Mouse (Mus musculus): ENCODE measurements at regions not wholly inside any gene's neighbourhood (a gene's known extent, or its start where the extent isn't known, plus 50 kb on each side); places are given as distances from the start of the nearest gene placed in this dataset.
"Not testable (repeated sequence)": the region's sequence is repeated elsewhere in the genome, so short reads cannot be mapped to it uniquely, and the experiment has no call there.

GRCm38 (mm10) chr13:3360503-3361490 is 177.1 kb upstream of the Gdi2 start:
- Histone ChIP-seq H3K36me3 (ENCODE audit: control insufficient read depth, insufficient read depth, low read length, poor library complexity, severe bottlenecking) (no peaks in the 10 kb centered on the region), H3K9me3 (replicated peaks; ENCODE audit: control insufficient read depth, insufficient read depth, low read length, poor library complexity, severe bottlenecking) (no peaks in the 10 kb centered on the region; the same call in 1 of the 2 replicates), H3K27ac (ENCODE audit: insufficient read depth, low read length) (no peak overlapping the region), H3K27me3 (ENCODE audit: control insufficient read depth, insufficient read depth, low read length, poor library complexity, severe bottlenecking) (peaks cover 17% of the 10 kb centered on the region), H3K4me3 (ENCODE audit: low read depth, low read length) (peak overlapping the region; percentile 71), H3K4me1 (ENCODE audit: control insufficient read depth, insufficient read depth, low read length) (no peaks in the 10 kb centered on the region), H3K9ac (ENCODE audit: low read depth, poor library complexity, severe bottlenecking) (peak overlapping the region; percentile 54)
- TF ChIP-seq CTCF (IDR thresholded peaks at IDR 0.05; ENCODE audit: low read depth, low read length) (peak; percentile 70), POLR2A (IDR thresholded peaks at IDR 0.05; ENCODE audit: insufficient read depth, low read length) (no peak)

- Histone ChIP-seq H3K27ac (ENCODE audit: insufficient read depth, low read length) (no peak overlapping the region), H3K27me3 (ENCODE audit: control insufficient read depth, insufficient read depth, low read length, poor library complexity, severe bottlenecking) (no peaks in the 10 kb centered on the region), H3K4me1 (ENCODE audit: control insufficient read depth, insufficient read depth, low read length) (no peaks in the 10 kb centered on the region), H3K9me3 (replicated peaks; ENCODE audit: control insufficient read depth, insufficient read depth, low read length, poor library complexity, severe bottlenecking) (no peaks in the 10 kb centered on the region), H3K9ac (ENCODE audit: low read depth, poor library complexity, severe bottlenecking) (no peak overlapping the region), H3K4me3 (ENCODE audit: low read depth, low read length) (no peak overlapping the region), H3K36me3 (ENCODE audit: control insufficient read depth, insufficient read depth, low read length, poor library complexity, severe bottlenecking) (no peaks in the 10 kb centered on the region)
- TF ChIP-seq CTCF (IDR thresholded peaks at IDR 0.05; ENCODE audit: low read depth, low read length) (no peak), EP300 (IDR thresholded peaks at IDR 0.05; ENCODE audit: insufficient read depth, low read depth, low read length) (no peak), POLR2A (IDR thresholded peaks at IDR 0.05; ENCODE audit: insufficient read depth, low read length) (no peak)
These were observed 165.2 kb upstream of the Gdi2 start for GRCm38 (mm10) chr13:3372701-3373100.

GRCm38 (mm10) chr13:3373522-3374220 is 164.2 kb upstream of the Gdi2 start:
- H3K4me3 ChIP-seq (ENCODE audit: low read depth, low read length); H3K4me1 ChIP-seq (ENCODE audit: control insufficient read depth, insufficient read depth, low read length); H3K36me3 ChIP-seq (ENCODE audit: control insufficient read depth, insufficient read depth, low read length, poor library complexity, severe bottlenecking); H3K27me3 ChIP-seq (ENCODE audit: control insufficient read depth, insufficient read depth, low read length, poor library complexity, severe bottlenecking); H3K9me3 ChIP-seq (replicated peaks; ENCODE audit: control insufficient read depth, insufficient read depth, low read length, poor library complexity, severe bottlenecking); H3K27ac ChIP-seq (ENCODE audit: insufficient read depth, low read length): not testable (repeated sequence)
- peak overlapping the region; percentile 55; the same call in 1 of the 2 replicates for H3K9ac ChIP-seq (ENCODE audit: low read depth, poor library complexity, severe bottlenecking)

- Histone ChIP-seq H3K27ac (ENCODE audit: insufficient read depth, low read length) (no peak overlapping the region), H3K4me3 (ENCODE audit: low read depth, low read length) (no peak overlapping the region), H3K36me3 (ENCODE audit: control insufficient read depth, insufficient read depth, low read length, poor library complexity, severe bottlenecking) (no peaks in the 10 kb centered on the region), H3K9me3 (replicated peaks; ENCODE audit: control insufficient read depth, insufficient read depth, low read length, poor library complexity, severe bottlenecking) (0 out of 2 replicates have a peak, but pooled peaks cover 3% of the 10 kb centered on the region), H3K27me3 (ENCODE audit: control insufficient read depth, insufficient read depth, low read length, poor library complexity, severe bottlenecking) (no peaks in the 10 kb centered on the region), H3K9ac (ENCODE audit: low read depth, poor library complexity, severe bottlenecking) (no peak overlapping the region), H3K4me1 (ENCODE audit: control insufficient read depth, insufficient read depth, low read length) (no peaks in the 10 kb centered on the region)
- TF ChIP-seq CTCF (IDR thresholded peaks at IDR 0.05; ENCODE audit: low read depth, low read length) (no peak), POLR2A (IDR thresholded peaks at IDR 0.05; ENCODE audit: insufficient read depth, low read length) (no peak), EP300 (IDR thresholded peaks at IDR 0.05; ENCODE audit: insufficient read depth, low read depth, low read length) (no peak)
These were observed 163.1 kb upstream of the Gdi2 start for GRCm38 (mm10) chr13:3374796-3375195.

- not testable (repeated sequence) for H3K27me3 ChIP-seq (ENCODE audit: control insufficient read depth, insufficient read depth, low read length, poor library complexity, severe bottlenecking); H3K4me1 ChIP-seq (ENCODE audit: control insufficient read depth, insufficient read depth, low read length); H3K27ac ChIP-seq (ENCODE audit: insufficient read depth, low read length); H3K9me3 ChIP-seq (replicated peaks; ENCODE audit: control insufficient read depth, insufficient read depth, low read length, poor library complexity, severe bottlenecking); H3K36me3 ChIP-seq (ENCODE audit: control insufficient read depth, insufficient read depth, low read length, poor library complexity, severe bottlenecking); H3K4me3 ChIP-seq (ENCODE audit: low read depth, low read length); H3K9ac ChIP-seq (ENCODE audit: low read depth, poor library complexity, severe bottlenecking)
These were observed 160.1 kb upstream of the Gdi2 start for GRCm38 (mm10) chr13:3377801-3378200.

GRCm38 (mm10) chr13:3405783-3406182 is 132.1 kb upstream of the Gdi2 start:
- not testable (repeated sequence) for H3K36me3 ChIP-seq (ENCODE audit: control insufficient read depth, insufficient read depth, low read length, poor library complexity, severe bottlenecking); H3K9me3 ChIP-seq (replicated peaks; ENCODE audit: control insufficient read depth, insufficient read depth, low read length, poor library complexity, severe bottlenecking); H3K4me1 ChIP-seq (ENCODE audit: control insufficient read depth, insufficient read depth, low read length); H3K9ac ChIP-seq (ENCODE audit: low read depth, poor library complexity, severe bottlenecking); H3K27ac ChIP-seq (ENCODE audit: insufficient read depth, low read length); H3K27me3 ChIP-seq (ENCODE audit: control insufficient read depth, insufficient read depth, low read length, poor library complexity, severe bottlenecking); H3K4me3 ChIP-seq (ENCODE audit: low read depth, low read length)
